Mouse (Mus musculus) hindbrain, postnatal 0 days (tissue): ENCODE measurements around the gene 0610012G03Rik. TPM values are rescaled to one million over a fixed set of nuclear protein-coding genes. Genes with fewer than 3 reads are reported as not detected.

Experiments
- ATAC-seq: fragments of 200-750 bp; cut with Nextera tagmentation; 2 replicates; pipeline ENCODE4 v1.8.0; 2017; ENCODE audit warnings: mild to moderate bottlenecking, moderate TSS enrichment, moderate library complexity
- DNase-seq: peaks from one replicate; pipeline ENCODE4 v3.0.0-alpha.2; 2015; ENCODE audit warnings: low spot score
- H3K27ac ChIP-seq: fragments of 300-500 bp; sonication (generic); 2 replicates; pipeline ENCODE4 v1.5.1; 2014; ENCODE audit warnings: mild to moderate bottlenecking
- H3K27me3 ChIP-seq: fragments of 300-500 bp; sonication (generic); 2 replicates; pipeline ENCODE4 v1.6.1; 2014; ENCODE audit warnings: low read length, mixed read lengths; ENCODE audit not compliant: insufficient read depth
- H3K36me3 ChIP-seq: fragments of 300-500 bp; sonication (generic); 2 replicates; pipeline ENCODE4 v1.6.1; 2014; ENCODE audit warnings: low read length, mixed read lengths; ENCODE audit not compliant: insufficient read depth
- H3K4me1 ChIP-seq: fragments of 300-500 bp; sonication (generic); 2 replicates; pipeline ENCODE4 v1.6.1; 2014; ENCODE audit warnings: antibody characterized with exemption, low read length, mixed read lengths; ENCODE audit not compliant: insufficient read depth
- H3K4me2 ChIP-seq: fragments of 300-500 bp; sonication (generic); 2 replicates; pipeline ENCODE4 v1.6.1; 2014; ENCODE audit warnings: low read depth, mild to moderate bottlenecking, low read length, moderate library complexity, mixed read lengths
- H3K4me3 ChIP-seq: fragments of 300-500 bp; sonication (generic); 2 replicates; pipeline ENCODE4 v1.5.1; 2014; ENCODE audit warnings: low read length
- H3K9ac ChIP-seq: fragments of 300-500 bp; sonication (generic); replicated peaks from 2 replicates; pipeline ENCODE4 v1.6.1; 2014; ENCODE audit warnings: mild to moderate bottlenecking, low read length, moderate library complexity, mixed read lengths
- H3K9me3 ChIP-seq: fragments of 300-500 bp; sonication (generic); 2 replicates; pipeline ENCODE4 v1.6.1; 2016; ENCODE audit warnings: low read length, mixed read lengths
- CTCF ChIP-seq: IDR thresholded peaks from 2 replicates; pipeline ENCODE4 v1.5.1; 2016; ENCODE audit warnings: antibody characterized with exemption, control low read depth, low read depth
- WGBS: fragments of 180-500 bp; shearing (Covaris S2); extraction: QIAGEN DNeasy Blood & Tissue Kit; methylation state at CpG from one replicate; pipeline ENCODE4 v1.1.7; 2014; 5-methylcytosine and 5-hydroxymethylcytosine counted together
- polyA plus RNA-seq: library from polyadenylated mRNA; unstranded; fragments of >200 nt; fragmentation: Nextera tagmentation; extraction: Ambion mirVana; gene quantifications from 2 replicates; pipeline ENCODE4 v1.2.1, GENCODE M21; 2015
- total RNA-seq: library from RNA; depleted of rRNA; stranded (reverse); fragments of >200 nt; gene quantifications from 2 replicates; pipeline ENCODE4 v1.2.3, GENCODE M21; 2014

Gene 0610012G03Rik
- total and polyA plus RNA-seq, 2 experiments from 2014 or later = 111 to 144 TPM

DNA sequence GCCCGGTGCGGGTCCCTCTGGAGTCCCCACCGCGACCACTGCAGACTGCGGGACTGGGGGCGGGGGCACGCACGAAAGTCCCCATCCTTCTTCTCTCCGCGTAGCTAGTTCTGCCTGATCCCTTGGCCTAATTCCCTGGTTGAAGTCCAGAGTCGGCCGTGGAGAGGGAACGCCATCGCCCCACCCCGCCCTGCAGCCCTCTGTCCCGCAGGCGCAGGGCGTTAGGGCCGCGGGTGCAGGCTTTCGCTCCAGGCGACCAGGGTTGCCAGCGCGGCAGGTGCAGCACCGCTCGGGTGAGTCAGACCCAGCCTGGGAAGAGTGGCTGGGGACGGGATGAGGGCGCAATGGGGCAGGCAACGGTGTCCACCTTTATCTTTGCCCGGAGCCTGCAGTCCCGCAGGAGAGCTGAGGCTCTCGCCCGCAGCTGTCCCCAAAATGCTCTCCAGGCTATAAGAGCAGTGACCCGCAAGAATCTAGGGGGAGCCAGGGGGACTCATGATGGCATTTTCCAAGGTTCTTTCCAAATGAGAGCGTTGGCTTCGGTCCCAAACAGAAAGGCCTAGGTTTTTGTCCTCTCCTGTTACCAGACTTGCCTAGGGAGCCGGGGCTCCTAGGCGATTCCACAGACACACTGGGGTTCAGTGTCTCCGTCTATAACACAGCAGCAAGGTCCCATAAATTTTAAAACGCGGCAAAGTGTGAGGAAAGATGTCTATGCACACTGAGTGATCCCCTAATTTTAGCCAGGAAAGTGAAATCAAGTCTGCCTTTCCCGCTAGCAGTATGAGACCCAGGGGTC, 14.3 kb downstream of the 0610012G03Rik start, which contains the start of gene Pigz:
Pigz (plus strand) TSS at position 101 of the 799 bp plus-strand sequence.
- Histone ChIP-seq H3K4me1 (peaks cover 22% of the 10 kb centered on the region), H3K9me3 (no peaks in the 10 kb centered on the region), H3K27me3 (no peaks in the 10 kb centered on the region), H3K4me2 (peak within 1 kb of the TSS; percentile 67), H3K27ac (peak within 1 kb of the TSS; percentile 96), H3K9ac (peak within 1 kb of the TSS; percentile 63), H3K4me3 (peak within 1 kb of the TSS; percentile 42), H3K36me3 (no peaks in the 10 kb centered on the region)
- ATAC-seq (no peak; the same call in 1 of the 2 replicates), DNase-seq (peak; percentile 73)
- WGBS = 3% methylated on average over 42 of the region's 42 CpGs
- TF ChIP-seq CTCF = no peak

DNA sequence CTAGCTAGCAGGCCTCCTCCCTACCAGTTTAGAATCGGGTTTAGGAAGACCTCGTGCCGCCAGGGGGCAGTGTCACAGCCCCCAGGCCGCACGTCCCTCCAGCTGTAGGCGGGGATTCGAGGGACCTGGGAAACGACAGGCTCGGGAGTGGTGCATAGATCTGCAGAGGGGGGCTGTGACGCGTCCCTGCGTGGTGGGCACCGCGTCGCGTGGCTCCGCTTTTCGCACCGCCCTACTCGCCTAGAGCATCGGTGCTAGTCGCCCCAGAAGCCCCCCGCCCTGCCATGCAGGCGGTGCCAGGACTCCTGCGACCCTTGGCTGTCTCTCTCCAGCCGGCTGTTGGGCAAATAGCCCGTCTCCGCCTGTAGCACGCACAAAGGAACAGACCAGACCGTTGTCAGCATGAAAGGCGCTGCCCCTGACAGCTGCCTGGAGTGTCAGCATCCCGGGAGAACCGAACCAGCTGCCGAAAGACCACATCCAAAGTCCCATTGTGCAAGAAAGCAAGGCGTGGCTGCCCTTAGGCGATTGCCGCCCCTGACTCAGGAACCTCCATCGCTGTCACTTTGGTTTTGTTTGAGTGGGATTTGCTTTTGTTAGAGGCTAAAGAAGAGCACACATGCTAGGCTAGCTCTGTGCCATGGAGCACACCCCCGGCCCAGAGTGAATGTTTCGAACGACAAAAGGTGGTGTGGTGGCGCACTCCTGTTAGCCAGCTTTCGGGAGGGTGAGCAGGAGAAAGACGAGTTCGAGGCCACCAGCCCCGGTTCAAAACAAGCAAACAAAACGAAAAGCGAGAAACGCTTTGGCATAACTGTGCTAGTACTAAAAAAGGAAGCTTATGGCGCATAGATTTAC, 15.2 kb downstream of the 0610012G03Rik start:
- Histone ChIP-seq H3K36me3 (no peaks in the 10 kb centered on the region), H3K4me1 (peaks cover 22% of the 10 kb centered on the region), H3K4me2 (peak overlapping the region; percentile 67), H3K27me3 (no peaks in the 10 kb centered on the region), H3K4me3 (peak overlapping the region; percentile 42), H3K9me3 (no peaks in the 10 kb centered on the region), H3K27ac (peak overlapping the region; percentile 96), H3K9ac (peak overlapping the region; percentile 63)
- DNase-seq (peak; percentile 98), ATAC-seq (peak; percentile 98)
- peak; percentile 97 for TF ChIP-seq CTCF
- under 1% methylated on average over 50 of the region's 50 CpGs for WGBS

DNA sequence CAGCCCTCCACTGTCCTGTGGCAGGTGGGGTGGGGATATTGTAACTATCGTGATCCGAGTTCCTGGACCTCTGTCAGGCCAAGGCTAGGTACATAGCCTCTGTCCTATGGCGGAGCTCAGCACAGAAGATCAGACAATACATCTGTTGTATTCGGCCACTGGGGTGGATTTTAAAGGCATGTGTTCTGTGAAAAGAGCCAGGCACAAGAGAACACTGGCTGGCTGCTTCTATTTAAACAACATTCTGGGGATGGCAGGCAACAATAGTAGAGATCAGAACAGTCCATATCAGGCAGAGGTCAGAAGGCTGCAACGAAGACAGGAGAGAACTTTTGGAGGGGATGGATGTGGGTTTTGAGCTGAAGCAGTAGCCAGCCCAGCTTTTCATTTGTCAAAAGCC, 16.0 kb downstream of the 0610012G03Rik start:
- ATAC-seq (no peak), DNase-seq (peak; percentile 39)
- H3K36me3 ChIP-seq = no peaks in the 10 kb centered on the region
- H3K4me3 ChIP-seq = no peak overlapping the region
- peak overlapping the region; percentile 96 for H3K27ac ChIP-seq
- no peaks in the 10 kb centered on the region for H3K27me3 ChIP-seq
- peaks cover 22% of the 10 kb centered on the region for H3K4me1 ChIP-seq
- no peak overlapping the region for H3K4me2 ChIP-seq
- 30% methylated on average over 5 of the region's 5 CpGs for WGBS
- H3K9me3 ChIP-seq = no peaks in the 10 kb centered on the region
- no peak overlapping the region for H3K9ac ChIP-seq
- TF ChIP-seq CTCF = no peak

DNA sequence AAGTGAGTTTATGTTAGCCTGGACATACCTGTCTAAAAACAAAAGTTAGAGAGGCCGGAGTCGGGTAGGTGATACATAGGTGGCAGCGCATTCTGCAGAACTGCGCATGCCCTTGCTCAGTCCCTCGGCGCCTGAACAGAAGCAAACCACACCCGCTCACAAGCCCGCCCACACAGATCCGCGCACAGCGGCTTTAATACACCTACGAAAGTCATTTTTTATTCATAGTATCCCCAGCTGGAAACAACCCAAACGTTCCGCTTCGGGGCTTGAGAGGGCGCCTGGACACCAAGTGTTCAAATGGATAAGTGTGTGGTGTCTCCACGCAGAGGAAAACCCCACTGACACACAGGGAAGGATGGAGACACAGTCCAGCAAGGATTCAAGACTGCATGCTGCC, 17.0 kb downstream of the 0610012G03Rik start:
- peak; percentile 9 for DNase-seq
- TF ChIP-seq CTCF = no peak
- H3K9ac ChIP-seq = no peak overlapping the region

DNA sequence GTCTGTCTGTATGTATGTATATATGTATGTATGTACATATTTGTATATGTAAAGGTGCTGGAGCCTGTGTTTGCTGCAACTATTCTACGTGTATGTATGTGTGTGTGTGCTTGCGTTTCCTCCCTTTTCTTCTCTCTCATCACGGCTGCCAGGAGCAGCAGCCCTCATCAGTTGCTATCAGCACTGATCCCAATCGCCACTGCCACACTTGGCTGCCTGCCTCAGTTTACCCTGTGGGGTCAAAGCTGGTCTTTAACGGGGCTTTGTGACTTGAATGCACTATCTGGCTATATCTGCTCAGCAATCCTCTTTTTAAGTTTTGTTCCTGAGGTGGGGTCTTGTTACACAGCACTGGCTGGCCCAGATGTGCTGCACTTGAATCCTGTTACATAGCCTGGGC, 20.9 kb downstream of the 0610012G03Rik start:
- ATAC-seq (no peak), DNase-seq (no peak)
- 84% methylated on average over 5 of the region's 5 CpGs for WGBS
- Histone ChIP-seq H3K9me3 (no peaks in the 10 kb centered on the region), H3K27me3 (no peaks in the 10 kb centered on the region), H3K4me3 (no peak overlapping the region), H3K27ac (no peak overlapping the region), H3K4me2 (no peak overlapping the region), H3K9ac (no peak overlapping the region), H3K36me3 (no peaks in the 10 kb centered on the region), H3K4me1 (no peaks in the 10 kb centered on the region)
- TF ChIP-seq CTCF = no peak

More for the DNA sequence above, 17.0 kb downstream of the 0610012G03Rik start:
- no peaks in the 10 kb centered on the region for H3K36me3 ChIP-seq
- H3K4me1 ChIP-seq = peaks cover 22% of the 10 kb centered on the region
- no peak for ATAC-seq
- no peak overlapping the region for H3K4me3 ChIP-seq
- no peaks in the 10 kb centered on the region for H3K27me3 ChIP-seq
- 0 out of 2 replicates have a peak overlapping the region, but pooled peaks have one; percentile 96 for H3K27ac ChIP-seq
- WGBS = 59% methylated on average over 17 of the region's 17 CpGs
- no peaks in the 10 kb centered on the region for H3K9me3 ChIP-seq
- no peak overlapping the region for H3K4me2 ChIP-seq

DNA sequence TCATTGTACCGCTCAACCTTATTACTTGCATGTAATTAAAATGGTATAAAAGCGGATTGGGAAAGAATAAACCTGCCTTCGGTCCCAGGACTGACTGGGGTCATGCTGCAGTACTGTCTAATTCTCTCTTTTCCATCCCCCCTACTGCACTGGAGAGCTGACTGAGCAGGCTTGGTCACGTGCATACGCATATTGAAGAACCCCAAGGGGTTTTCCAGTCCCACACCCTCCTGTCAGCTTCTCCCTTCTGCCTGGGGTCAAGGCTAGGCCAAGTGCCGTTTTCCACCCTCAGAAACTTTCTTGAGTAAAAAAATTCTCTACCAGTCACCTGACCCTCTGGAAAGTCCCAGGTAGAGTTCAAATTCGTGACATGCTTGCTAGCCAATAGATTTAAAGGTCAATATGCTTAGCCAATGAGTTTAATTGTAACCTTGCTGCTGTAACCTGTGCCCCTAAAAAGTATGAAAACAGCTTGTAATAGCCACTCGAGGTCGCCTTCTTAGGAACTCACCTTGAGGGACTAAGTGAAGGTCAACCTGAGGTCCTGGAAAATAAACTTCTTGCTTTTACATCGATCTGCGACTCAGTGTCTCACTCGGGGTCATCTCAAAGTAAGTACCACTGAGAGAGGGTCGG, 21.6 kb downstream of the 0610012G03Rik start:
- Histone ChIP-seq H3K36me3 (no peaks in the 10 kb centered on the region), H3K9me3 (no peaks in the 10 kb centered on the region), H3K27ac (no peak overlapping the region), H3K4me1 (no peaks in the 10 kb centered on the region), H3K9ac (no peak overlapping the region), H3K27me3 (no peaks in the 10 kb centered on the region), H3K4me2 (no peak overlapping the region), H3K4me3 (no peak overlapping the region)
- ATAC-seq (no peak), DNase-seq (no peak)
- 81% methylated on average over 13 of the region's 13 CpGs for WGBS
- no peak for TF ChIP-seq CTCF
